Mouse (Mus musculus): ENCODE data around the gene Gm19402. TPM values are rescaled to one million over a fixed set of nuclear protein-coding genes. Genes with fewer than 3 reads are reported as not detected.

Gene Gm19402
- polyA plus RNA-seq, 1 experiment, result not detected

DNA sequence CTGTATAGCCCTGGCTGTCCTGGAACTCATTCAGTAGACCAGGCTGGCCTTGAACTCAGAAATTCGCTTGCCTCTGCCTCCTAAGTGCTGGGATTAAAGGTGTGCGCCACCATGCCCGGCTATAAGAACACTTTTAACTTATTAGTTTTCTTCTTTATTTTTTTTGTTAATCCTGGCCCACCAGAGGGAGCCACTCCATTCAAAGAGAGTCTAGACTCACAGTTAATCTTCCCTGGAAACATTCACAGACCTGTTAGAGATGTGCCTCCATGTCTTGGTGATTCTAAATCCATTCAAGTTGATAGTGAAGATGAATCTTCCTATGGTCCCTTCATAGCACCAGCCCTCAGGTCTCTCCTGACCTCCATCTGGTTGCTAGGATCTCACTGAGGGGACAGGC, 19.3 kb upstream of the Gm19402 start:
- no peak overlapping the region for H3K4me3 ChIP-seq (ENCODE audit: insufficient read depth, low read depth, low read length)
- no peaks in the 10 kb centered on the region for H3K4me1 ChIP-seq (ENCODE audit: control insufficient read depth, insufficient read depth, low read length)
- WGBS, result 73% methylated on average over 3 of the region's 3 CpGs
- no peak overlapping the region for H3K27ac ChIP-seq (ENCODE audit: insufficient read depth, low read depth, low read length)
- TF ChIP-seq CTCF (IDR thresholded peaks at IDR 0.05; ENCODE audit: insufficient read depth, low read depth, low read length), result no peak
- TF ChIP-seq POLR2A (IDR thresholded peaks at IDR 0.05; ENCODE audit: insufficient read depth, low read depth, low read length), result no peak

DNA sequence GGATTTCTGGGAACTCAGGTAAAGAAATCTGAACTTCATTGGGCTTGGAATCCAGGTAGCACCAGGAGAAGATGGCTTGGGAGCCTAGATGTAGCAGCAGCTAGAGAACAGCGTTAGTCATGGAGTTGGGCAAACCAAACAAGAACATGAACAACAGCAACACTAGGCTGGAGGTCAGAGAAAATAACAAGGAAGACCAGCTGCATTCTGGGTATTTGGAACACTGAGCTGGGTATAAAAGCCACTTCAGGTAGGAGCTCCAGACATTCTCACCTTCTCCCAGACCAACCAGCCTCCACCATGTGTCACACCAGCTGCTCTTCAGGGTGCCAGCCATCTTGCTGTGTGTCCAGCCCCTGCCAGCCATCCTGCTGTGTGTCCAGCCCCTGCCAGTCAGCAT, 15.8 kb upstream of the Gm19402 start, which contains the start of gene Gm10272:
TSS of gene Gm10272 (plus strand) at position 301 of the 400 bp plus-strand sequence.
- TF ChIP-seq POLR2A (IDR thresholded peaks at IDR 0.05; ENCODE audit: insufficient read depth, low read depth, low read length) (no peak), CTCF (IDR thresholded peaks at IDR 0.05; ENCODE audit: insufficient read depth, low read depth, low read length) (no peak)
- no peak within 1 kb of the TSS for H3K4me3 ChIP-seq (ENCODE audit: insufficient read depth, low read depth, low read length)
- 100% methylated on average over 1 of the region's 1 CpGs for WGBS
- H3K27ac ChIP-seq (ENCODE audit: insufficient read depth, low read depth, low read length), result no peak within 1 kb of the TSS
- no peaks in the 10 kb centered on the region for H3K4me1 ChIP-seq (ENCODE audit: control insufficient read depth, insufficient read depth, low read length)

DNA sequence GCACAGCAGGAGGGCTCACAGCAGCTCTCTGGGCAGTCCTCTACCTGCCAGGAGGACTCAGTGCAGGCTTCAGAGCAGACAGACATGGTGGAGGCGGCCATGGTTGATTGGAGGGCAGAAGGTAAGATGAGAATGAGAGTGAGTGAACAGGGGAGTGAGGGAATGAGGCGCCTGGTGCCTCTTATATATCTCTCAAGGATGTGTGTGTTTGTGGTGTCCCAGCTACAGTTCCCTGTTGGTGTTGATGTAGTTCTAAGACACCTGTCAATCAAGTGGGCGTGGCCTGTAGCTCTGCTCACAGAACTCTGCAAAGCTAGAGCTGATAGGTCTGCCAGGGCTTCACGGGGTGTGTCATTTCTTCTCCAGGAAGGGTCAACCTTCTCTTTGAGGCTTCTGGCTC, 6.6 kb upstream of the Gm19402 start, which contains the start of gene Gm9508:
TSS of gene Gm9508 (minus strand) at position 101 of the 400 bp plus-strand sequence.
- no peak for TF ChIP-seq POLR2A (IDR thresholded peaks at IDR 0.05; ENCODE audit: insufficient read depth, low read depth, low read length)
- TF ChIP-seq CTCF (IDR thresholded peaks at IDR 0.05; ENCODE audit: insufficient read depth, low read depth, low read length), result no peak
- H3K27ac ChIP-seq (ENCODE audit: insufficient read depth, low read depth, low read length), result no peak within 1 kb of the TSS
- peaks cover 3% of the 10 kb centered on the region; the same call in 1 of the 2 replicates for H3K4me1 ChIP-seq (ENCODE audit: control insufficient read depth, insufficient read depth, low read length)
- no peak within 1 kb of the TSS for H3K4me3 ChIP-seq (ENCODE audit: insufficient read depth, low read depth, low read length)
- WGBS, result 56% methylated on average over 4 of the region's 4 CpGs

DNA sequence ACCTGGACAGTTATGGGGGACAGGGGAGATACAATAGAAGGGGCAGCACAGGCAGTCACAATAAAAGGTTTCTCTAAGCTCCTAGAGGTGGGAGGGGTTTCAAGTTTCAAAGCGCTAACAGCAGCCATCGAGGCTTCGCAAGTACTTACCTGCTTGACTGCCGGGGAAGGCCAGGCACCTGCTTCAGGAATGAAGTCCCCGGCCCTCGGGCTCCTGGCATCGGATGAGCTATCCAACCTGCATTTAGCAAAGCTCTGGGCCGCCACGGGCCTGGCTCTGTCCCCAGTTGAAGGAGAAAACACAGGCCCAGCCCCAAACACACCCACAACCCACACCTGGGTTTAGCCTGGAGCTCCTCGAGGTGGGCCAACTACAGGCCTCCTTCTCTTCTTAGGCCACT, 3.5 kb downstream of the Gm19402 start:
- H3K27ac ChIP-seq (ENCODE audit: insufficient read depth, low read depth, low read length), result no peak overlapping the region
- WGBS, result 63% methylated on average over 10 of the region's 10 CpGs
- peaks cover 27% of the 10 kb centered on the region for H3K4me1 ChIP-seq (ENCODE audit: control insufficient read depth, insufficient read depth, low read length)
- TF ChIP-seq CTCF (IDR thresholded peaks at IDR 0.05; ENCODE audit: insufficient read depth, low read depth, low read length), result no peak
- TF ChIP-seq POLR2A (IDR thresholded peaks at IDR 0.05; ENCODE audit: insufficient read depth, low read depth, low read length), result no peak
- H3K4me3 ChIP-seq (ENCODE audit: insufficient read depth, low read depth, low read length), result no peak overlapping the region

DNA sequence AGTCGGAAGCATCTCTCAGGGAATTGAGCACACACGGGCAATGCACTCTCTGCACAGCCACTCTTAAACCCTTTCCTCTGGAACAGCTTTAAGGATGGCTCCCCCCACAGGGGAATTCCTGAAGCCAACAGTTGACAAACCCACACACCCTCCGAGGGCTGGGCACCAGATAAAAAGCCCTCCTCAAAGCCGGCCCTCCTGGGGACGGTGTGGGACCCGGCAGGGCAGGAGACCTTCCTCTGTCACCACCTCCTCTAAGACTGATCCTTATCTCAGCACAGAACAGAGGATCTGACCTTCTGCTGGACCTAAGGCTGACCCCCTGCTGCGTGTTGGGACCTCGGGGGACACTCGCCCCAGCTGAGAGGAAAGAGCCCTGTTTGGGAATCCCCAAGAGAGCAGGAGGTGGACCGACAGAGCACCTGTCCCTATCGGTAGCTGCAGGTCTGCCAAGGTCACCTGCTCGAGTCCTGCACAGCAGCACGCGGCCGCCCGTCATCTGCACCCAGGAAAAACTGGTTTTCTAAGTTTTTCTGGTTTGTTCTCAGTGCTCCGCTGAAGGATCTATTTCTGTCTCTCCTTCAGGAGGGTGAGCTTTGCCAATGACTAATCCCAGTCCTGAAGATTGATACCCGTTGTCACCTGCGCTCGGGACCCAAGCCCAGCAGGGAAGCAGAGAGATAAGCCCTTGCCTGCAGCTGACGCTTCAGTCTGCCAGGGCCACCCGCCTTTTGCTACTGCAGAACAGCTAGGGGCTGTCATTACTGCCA, 4.5 kb downstream of the Gm19402 start, which contains the start of gene Tspear:
TSS of gene Tspear (plus strand) at position 675 of the 770 bp plus-strand sequence.
- Histone ChIP-seq H3K27ac (ENCODE audit: insufficient read depth, low read depth, low read length) (no peak within 1 kb of the TSS), H3K4me1 (ENCODE audit: control insufficient read depth, insufficient read depth, low read length) (peaks cover 27% of the 10 kb centered on the region), H3K4me3 (ENCODE audit: insufficient read depth, low read depth, low read length) (no peak within 1 kb of the TSS)
- TF ChIP-seq CTCF (IDR thresholded peaks at IDR 0.05; ENCODE audit: insufficient read depth, low read depth, low read length) (no peak), POLR2A (IDR thresholded peaks at IDR 0.05; ENCODE audit: insufficient read depth, low read depth, low read length) (no peak)
- 24% methylated on average over 22 of the region's 22 CpGs for WGBS

DNA sequence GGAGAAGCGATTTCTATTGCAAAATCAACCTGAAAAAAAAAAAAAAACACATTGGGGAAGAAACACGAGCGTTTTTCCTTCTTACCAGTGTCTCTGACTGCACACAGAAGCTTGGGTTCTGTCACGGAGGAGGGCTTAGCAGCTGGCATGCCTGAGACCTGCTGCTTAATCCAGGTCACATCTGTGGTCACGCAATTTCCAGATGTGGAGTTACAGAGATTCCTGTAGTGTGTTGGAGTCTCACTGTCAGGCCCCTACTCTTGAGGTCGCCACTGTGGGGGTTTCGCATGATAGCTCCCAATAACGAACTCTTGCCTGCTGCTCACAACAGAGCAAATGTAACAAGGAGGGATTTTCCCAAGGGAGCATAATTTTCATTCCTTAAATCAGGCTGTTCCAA, 6.4 kb downstream of the Gm19402 start:
- peaks cover 13% of the 10 kb centered on the region for H3K4me1 ChIP-seq (ENCODE audit: control insufficient read depth, insufficient read depth, low read length)
- TF ChIP-seq POLR2A (IDR thresholded peaks at IDR 0.05; ENCODE audit: insufficient read depth, low read depth, low read length) (no peak), CTCF (IDR thresholded peaks at IDR 0.05; ENCODE audit: insufficient read depth, low read depth, low read length) (no peak)
- no peak overlapping the region for H3K4me3 ChIP-seq (ENCODE audit: insufficient read depth, low read depth, low read length)
- no peak overlapping the region for H3K27ac ChIP-seq (ENCODE audit: insufficient read depth, low read depth, low read length)
- 51% methylated on average over 8 of the region's 8 CpGs for WGBS

DNA sequence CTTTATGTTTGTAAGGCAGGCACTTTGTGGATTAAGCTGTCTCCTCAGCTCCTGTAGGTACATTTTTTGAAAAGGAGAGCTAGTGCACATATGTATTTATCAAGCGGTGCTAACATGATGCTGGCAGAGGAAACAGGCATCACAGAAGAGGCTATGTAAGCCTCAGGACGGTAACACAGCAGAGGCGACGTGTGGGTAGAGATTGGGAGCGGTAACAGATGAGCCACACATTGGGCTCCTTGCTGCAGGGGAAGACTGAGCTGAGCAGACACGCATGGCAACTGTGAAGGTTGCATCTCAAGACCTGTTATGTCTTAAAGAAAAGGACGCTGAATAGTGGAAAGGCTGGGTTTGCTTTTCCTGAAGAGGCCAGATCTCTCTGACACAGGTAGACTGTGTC, 7.6 kb downstream of the Gm19402 start:
- WGBS, result 81% methylated on average over 7 of the region's 7 CpGs
- Histone ChIP-seq H3K27ac (ENCODE audit: insufficient read depth, low read depth, low read length) (no peak overlapping the region), H3K4me3 (ENCODE audit: insufficient read depth, low read depth, low read length) (no peak overlapping the region), H3K4me1 (ENCODE audit: control insufficient read depth, insufficient read depth, low read length) (peaks cover 14% of the 10 kb centered on the region)
- TF ChIP-seq POLR2A (IDR thresholded peaks at IDR 0.05; ENCODE audit: insufficient read depth, low read depth, low read length), result no peak
- TF ChIP-seq CTCF (IDR thresholded peaks at IDR 0.05; ENCODE audit: insufficient read depth, low read depth, low read length), result no peak

DNA sequence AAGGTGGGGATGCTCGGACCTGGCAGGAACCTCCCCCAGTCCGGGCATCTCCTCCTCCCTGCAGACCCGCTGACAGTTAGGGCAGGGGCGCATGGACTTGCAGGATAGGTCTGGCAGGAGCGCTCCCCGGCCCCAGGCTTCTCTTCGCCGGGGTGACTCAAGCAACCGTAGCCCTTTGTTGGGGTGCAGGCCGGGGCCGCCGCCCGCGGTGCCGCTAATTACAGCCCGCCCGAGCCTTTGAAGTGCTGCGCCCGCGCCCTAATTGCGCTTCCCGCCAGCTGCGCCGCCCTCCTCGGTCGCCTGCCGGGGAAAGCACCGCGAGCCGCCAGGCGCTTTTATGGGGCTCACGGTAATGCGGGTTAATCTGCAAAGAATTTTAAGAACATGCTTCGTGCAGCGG, 13.0 kb downstream of the Gm19402 start:
- TF ChIP-seq POLR2A (IDR thresholded peaks at IDR 0.05; ENCODE audit: insufficient read depth, low read depth, low read length) (no peak), CTCF (IDR thresholded peaks at IDR 0.05; ENCODE audit: insufficient read depth, low read depth, low read length) (no peak)
- under 1% methylated on average over 35 of the region's 35 CpGs for WGBS
- Histone ChIP-seq H3K27ac (ENCODE audit: insufficient read depth, low read depth, low read length) (no peak overlapping the region), H3K4me3 (ENCODE audit: insufficient read depth, low read depth, low read length) (0 out of 2 replicates have a peak overlapping the region, but pooled peaks have one; percentile 3), H3K4me1 (ENCODE audit: control insufficient read depth, insufficient read depth, low read length) (peaks cover 14% of the 10 kb centered on the region)

DNA sequence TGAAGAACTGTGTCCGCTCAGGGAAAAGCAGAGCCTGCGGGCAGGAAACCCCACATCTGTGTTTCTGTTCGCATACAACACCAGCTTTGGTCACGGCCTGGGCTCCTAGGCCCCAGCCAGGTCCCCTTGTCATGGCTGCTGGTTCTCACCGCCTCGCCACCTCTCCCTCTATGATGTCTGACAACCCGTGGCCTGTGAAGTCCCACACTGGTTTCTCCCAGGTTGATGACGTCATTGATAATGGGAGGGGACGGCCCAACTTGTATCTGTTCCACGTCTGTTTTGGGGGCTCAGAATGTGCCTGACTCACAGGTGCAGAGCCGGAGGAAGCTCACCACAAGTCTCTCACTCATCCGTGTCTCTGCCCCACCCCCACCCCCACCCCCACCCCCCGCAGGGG, 16.8 kb downstream of the Gm19402 start:
- H3K4me3 ChIP-seq (ENCODE audit: insufficient read depth, low read depth, low read length), result no peak overlapping the region
- peaks cover 14% of the 10 kb centered on the region for H3K4me1 ChIP-seq (ENCODE audit: control insufficient read depth, insufficient read depth, low read length)
- WGBS, result 70% methylated on average over 13 of the region's 13 CpGs
- H3K27ac ChIP-seq (ENCODE audit: insufficient read depth, low read depth, low read length), result no peak overlapping the region
- no peak for TF ChIP-seq CTCF (IDR thresholded peaks at IDR 0.05; ENCODE audit: insufficient read depth, low read depth, low read length)
- no peak for TF ChIP-seq POLR2A (IDR thresholded peaks at IDR 0.05; ENCODE audit: insufficient read depth, low read depth, low read length)
